Mouse (Mus musculus): Measurements from ENCODE around the gene Runx1. TPM values are rescaled to one million over a fixed set of nuclear protein-coding genes. Genes with fewer than 3 reads are reported as not detected.

The Runx1 gene
- polyA plus RNA-seq, 1 experiment from 2014 or later: 9.4 TPM

- peaks cover 9% of the 10 kb centered on the region; the same call in 1 of the 2 replicates for H3K4me1 ChIP-seq (replicated peaks; ENCODE audit: control insufficient read depth, insufficient read depth, low read length)
- H3K9ac ChIP-seq (ENCODE audit: low read length): no peak overlapping the region
- H3K4me3 ChIP-seq (ENCODE audit: low read length): no peak overlapping the region
- no peaks in the 10 kb centered on the region for H3K27me3 ChIP-seq (ENCODE audit: control insufficient read depth, insufficient read depth, low read depth, low read length)
- H3K4me2 ChIP-seq (ENCODE audit: low read depth, low read length): no peak overlapping the region
- H3K9me3 ChIP-seq (ENCODE audit: control insufficient read depth, low read length): no peaks in the 10 kb centered on the region
- no peak for ATAC-seq (ENCODE audit: low read depth)
- WGBS: 86% methylated on average over 4 of the region's 4 CpGs
- no peaks in the 10 kb centered on the region for H3K36me3 ChIP-seq (ENCODE audit: control insufficient read depth, insufficient read depth, low read length)
- no peak overlapping the region for H3K27ac ChIP-seq (ENCODE audit: low read length)
These were observed 118.2 kb downstream of the Runx1 start for GRCm38 (mm10) chr16:92707712-92708111.

GRCm38 (mm10) chr16:92707146-92707545 lies 118.8 kb downstream of the Runx1 start:
- H3K9ac ChIP-seq (ENCODE audit: low read length): no peak overlapping the region
- peaks cover 9% of the 10 kb centered on the region; the same call in 1 of the 2 replicates for H3K4me1 ChIP-seq (replicated peaks; ENCODE audit: control insufficient read depth, insufficient read depth, low read length)
- no peaks in the 10 kb centered on the region for H3K27me3 ChIP-seq (ENCODE audit: control insufficient read depth, insufficient read depth, low read depth, low read length)
- no peak for ATAC-seq (ENCODE audit: low read depth)
- H3K4me3 ChIP-seq (ENCODE audit: low read length): no peak overlapping the region
- no peak overlapping the region for H3K4me2 ChIP-seq (ENCODE audit: low read depth, low read length)
- 80% methylated on average over 2 of the region's 2 CpGs for WGBS
- H3K36me3 ChIP-seq (ENCODE audit: control insufficient read depth, insufficient read depth, low read length): no peaks in the 10 kb centered on the region
- H3K9me3 ChIP-seq (ENCODE audit: control insufficient read depth, low read length): no peaks in the 10 kb centered on the region
- H3K27ac ChIP-seq (ENCODE audit: low read length): no peak overlapping the region

GRCm38 (mm10) chr16:92705564-92706458 lies 120.1 kb downstream of the Runx1 start:
- ATAC-seq (ENCODE audit: low read depth): no peak
- H3K4me1 ChIP-seq (replicated peaks; ENCODE audit: control insufficient read depth, insufficient read depth, low read length): peaks cover 10% of the 10 kb centered on the region; the same call in 1 of the 2 replicates
- WGBS: 31% methylated on average over 7 of the region's 7 CpGs
- H3K36me3 ChIP-seq (ENCODE audit: control insufficient read depth, insufficient read depth, low read length): no peaks in the 10 kb centered on the region
- H3K27ac ChIP-seq (ENCODE audit: low read length): peak overlapping the region; percentile 41; the same call in 1 of the 2 replicates
- peaks cover 1% of the 10 kb centered on the region; the same call in 1 of the 2 replicates for H3K27me3 ChIP-seq (ENCODE audit: control insufficient read depth, insufficient read depth, low read depth, low read length)
- no peaks in the 10 kb centered on the region for H3K9me3 ChIP-seq (ENCODE audit: control insufficient read depth, low read length)
- H3K4me3 ChIP-seq (ENCODE audit: low read length): no peak overlapping the region
- H3K9ac ChIP-seq (ENCODE audit: low read length): no peak overlapping the region
- H3K4me2 ChIP-seq (ENCODE audit: low read depth, low read length): no peak overlapping the region

GRCm38 (mm10) chr16:92703850-92704249 lies 122.1 kb downstream of the Runx1 start:
- Histone ChIP-seq H3K36me3 (ENCODE audit: control insufficient read depth, insufficient read depth, low read length) (no peaks in the 10 kb centered on the region), H3K27ac (ENCODE audit: low read length) (no peak overlapping the region), H3K9ac (ENCODE audit: low read length) (no peak overlapping the region), H3K4me2 (ENCODE audit: low read depth, low read length) (no peak overlapping the region), H3K9me3 (ENCODE audit: control insufficient read depth, low read length) (no peaks in the 10 kb centered on the region), H3K4me1 (replicated peaks; ENCODE audit: control insufficient read depth, insufficient read depth, low read length) (peaks cover 27% of the 10 kb centered on the region; the same call in 1 of the 2 replicates), H3K27me3 (ENCODE audit: control insufficient read depth, insufficient read depth, low read depth, low read length) (peaks cover 11% of the 10 kb centered on the region; the same call in 1 of the 2 replicates), H3K4me3 (ENCODE audit: low read length) (no peak overlapping the region)
- 90% methylated on average over 2 of the region's 2 CpGs for WGBS
- no peak for ATAC-seq (ENCODE audit: low read depth)

GRCm38 (mm10) chr16:92699531-92700397 lies 126.2 kb downstream of the Runx1 start:
- peak overlapping the region; percentile 95 for H3K4me2 ChIP-seq (ENCODE audit: low read depth, low read length)
- H3K36me3 ChIP-seq (ENCODE audit: control insufficient read depth, insufficient read depth, low read length): no peaks in the 10 kb centered on the region
- no peak for ATAC-seq (ENCODE audit: low read depth)
- H3K27me3 ChIP-seq (ENCODE audit: control insufficient read depth, insufficient read depth, low read depth, low read length): peaks cover 16% of the 10 kb centered on the region; the same call in 1 of the 2 replicates
- peaks cover 23% of the 10 kb centered on the region for H3K4me1 ChIP-seq (replicated peaks; ENCODE audit: control insufficient read depth, insufficient read depth, low read length)
- peak overlapping the region; percentile 11 for H3K9ac ChIP-seq (ENCODE audit: low read length)
- no peaks in the 10 kb centered on the region for H3K9me3 ChIP-seq (ENCODE audit: control insufficient read depth, low read length)
- H3K4me3 ChIP-seq (ENCODE audit: low read length): peak overlapping the region; percentile 26; the same call in 1 of the 2 replicates
- H3K27ac ChIP-seq (ENCODE audit: low read length): no peak overlapping the region
- 6% methylated on average over 27 of the region's 27 CpGs for WGBS

- H3K9ac ChIP-seq (ENCODE audit: low read length): peak overlapping the region; percentile 74
- no peaks in the 10 kb centered on the region for H3K9me3 ChIP-seq (ENCODE audit: control insufficient read depth, low read length)
- peak overlapping the region; percentile 65 for H3K4me3 ChIP-seq (ENCODE audit: low read length)
- H3K36me3 ChIP-seq (ENCODE audit: control insufficient read depth, insufficient read depth, low read length): no peaks in the 10 kb centered on the region
- H3K27ac ChIP-seq (ENCODE audit: low read length): peak overlapping the region; percentile 95
- peaks cover 27% of the 10 kb centered on the region for H3K4me1 ChIP-seq (replicated peaks; ENCODE audit: control insufficient read depth, insufficient read depth, low read length)
- peak overlapping the region; percentile 95 for H3K4me2 ChIP-seq (ENCODE audit: low read depth, low read length)
- peak; percentile 78 for ATAC-seq (ENCODE audit: low read depth)
- peaks cover 21% of the 10 kb centered on the region; the same call in 1 of the 2 replicates for H3K27me3 ChIP-seq (ENCODE audit: control insufficient read depth, insufficient read depth, low read depth, low read length)
- under 1% methylated on average over 26 of the region's 26 CpGs for WGBS
These were observed 127.3 kb downstream of the Runx1 start for GRCm38 (mm10) chr16:92698612-92698998.

GRCm38 (mm10) chr16:92697737-92698611 lies 128.0 kb downstream of the Runx1 start:
- Histone ChIP-seq H3K9me3 (ENCODE audit: control insufficient read depth, low read length) (no peaks in the 10 kb centered on the region), H3K9ac (ENCODE audit: low read length) (peak overlapping the region; percentile 74), H3K4me2 (ENCODE audit: low read depth, low read length) (peak overlapping the region; percentile 95), H3K36me3 (ENCODE audit: control insufficient read depth, insufficient read depth, low read length) (no peaks in the 10 kb centered on the region), H3K27me3 (ENCODE audit: control insufficient read depth, insufficient read depth, low read depth, low read length) (peaks cover 21% of the 10 kb centered on the region; the same call in 1 of the 2 replicates), H3K4me3 (ENCODE audit: low read length) (peak overlapping the region; percentile 65), H3K27ac (ENCODE audit: low read length) (peak overlapping the region; percentile 95), H3K4me1 (replicated peaks; ENCODE audit: control insufficient read depth, insufficient read depth, low read length) (peaks cover 27% of the 10 kb centered on the region)
- ATAC-seq (ENCODE audit: low read depth): peak; percentile 51
- under 1% methylated on average over 48 of the region's 48 CpGs for WGBS

GRCm38 (mm10) chr16:92697227-92697736 lies 128.7 kb downstream of the Runx1 start:
- peak overlapping the region; percentile 95 for H3K27ac ChIP-seq (ENCODE audit: low read length)
- no peaks in the 10 kb centered on the region for H3K36me3 ChIP-seq (ENCODE audit: control insufficient read depth, insufficient read depth, low read length)
- H3K9ac ChIP-seq (ENCODE audit: low read length): peak overlapping the region; percentile 74

More at GRCm38 (mm10) chr16:92697227-92697736, 128.7 kb downstream of the Runx1 start:
- H3K9me3 ChIP-seq (ENCODE audit: control insufficient read depth, low read length): no peaks in the 10 kb centered on the region
- peak overlapping the region; percentile 65 for H3K4me3 ChIP-seq (ENCODE audit: low read length)
- ATAC-seq (ENCODE audit: low read depth): peak; percentile 92
- peaks cover 24% of the 10 kb centered on the region; the same call in 1 of the 2 replicates for H3K27me3 ChIP-seq (ENCODE audit: control insufficient read depth, insufficient read depth, low read depth, low read length)
- under 1% methylated on average over 53 of the region's 53 CpGs for WGBS
- peaks cover 27% of the 10 kb centered on the region for H3K4me1 ChIP-seq (replicated peaks; ENCODE audit: control insufficient read depth, insufficient read depth, low read length)
- peak overlapping the region; percentile 95 for H3K4me2 ChIP-seq (ENCODE audit: low read depth, low read length)

Data from lung, embryonic 16.5 days (tissue).